In the genomic region with DNA sequence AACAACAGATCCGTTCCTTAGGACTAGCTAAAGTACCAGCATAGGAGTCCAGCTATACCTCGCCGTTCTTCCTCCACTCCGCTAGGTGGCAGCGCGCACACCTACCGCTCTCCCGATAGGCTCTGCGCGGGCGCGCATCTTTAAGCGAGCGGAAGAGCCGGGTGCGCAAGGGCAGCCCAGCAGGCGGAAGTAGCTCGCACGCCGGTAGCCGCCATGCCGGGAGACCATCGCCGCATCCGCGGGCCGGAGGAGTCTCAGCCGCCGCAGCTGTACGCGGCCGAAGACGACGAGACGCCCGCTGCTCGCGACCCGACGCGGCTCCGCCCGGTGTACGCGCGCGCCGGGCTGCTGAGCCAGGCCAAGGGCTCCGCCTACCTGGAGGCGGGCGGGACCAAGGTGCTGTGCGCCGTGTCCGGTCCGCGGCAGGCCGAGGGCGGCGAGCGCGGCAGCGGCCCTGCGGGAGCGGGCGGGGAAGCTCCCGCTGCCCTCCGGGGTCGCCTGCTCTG, we compare ENCODE assay signal across 8 mouse cellular contexts. TPM values are rescaled to one million over a fixed set of nuclear protein-coding genes. Genes with fewer than 3 reads are reported as not detected.
DNase-seq lines count a peak whose midpoint lies in the region; ATAC-seq lines count a peak whose summit lies in the region.

A gene (plus strand): TSS at position 182 of the 506 bp plus-strand sequence.

- peak within 1 kb of the TSS; percentile 100 for H3K4me3 ChIP-seq in hindbrain, embryonic 12.5 days

- no peaks in the 10 kb centered on the region for H3K27me3 ChIP-seq in hindbrain, embryonic 12.5 days

- H3K27ac ChIP-seq in hindbrain, embryonic 12.5 days: peak within 1 kb of the TSS; percentile 78

- under 1% methylated on average over 57 of the region's 68 CpGs for WGBS in hindbrain, embryonic 12.5 days

- peak; percentile 95 for ATAC-seq in hindbrain, embryonic 12.5 days (ENCODE audit: low FRiP score)

- peaks cover 57% of the 10 kb centered on the region for H3K36me3 ChIP-seq in hindbrain, embryonic 12.5 days

- peaks cover 19% of the 10 kb centered on the region for H3K4me1 ChIP-seq in hindbrain, embryonic 12.5 days

- H3K9me3 ChIP-seq in hindbrain, embryonic 12.5 days (replicated peaks): no peaks in the 10 kb centered on the region

- peak within 1 kb of the TSS; percentile 94 for H3K9ac ChIP-seq in hindbrain, embryonic 12.5 days

- H3K4me2 ChIP-seq in hindbrain, embryonic 12.5 days (replicated peaks): peak within 1 kb of the TSS; percentile 99

- DNase-seq in MN1 (ENCODE audit: low spot score): peak; percentile 99
- DNase-seq in cerebellum, adult 9-10 months: peak; percentile 87
- DNase-seq in frontal cortex, adult 2 months (ENCODE audit: extremely low spot score in 1 of 2, low spot score in 1 of 2): peak; percentile 75 to 95
- DNase-seq in layer of hippocampus, postnatal 14 days (ENCODE audit: low spot score in 2 of 2): peak; percentile 87 to 94
- peak; percentile 91 for DNase-seq in lung, postnatal 14 days
- peak; percentile 78 for DNase-seq in retina, adult 2 months (ENCODE audit: low read depth, low spot score)
- peak; percentile 88 to 90 for DNase-seq in thymus, postnatal 36 days

RNA-seq across cellular contexts. Expression of the gene that starts here (rescaled TPM):
- not detected in 2 replicates for polyA plus RNA-seq in frontal cortex, adult 2 months (2012; rRNA removed)
- polyA plus RNA-seq in hindbrain, embryonic 12.5 days (2016; fragmentation: Nextera tagmentation; extraction: Ambion mirVana): 3.2 TPM in 1 of 2 replicates, not detected in the other
- not detected for total RNA-seq in layer of hippocampus, postnatal 14 days (2021)

Comparison
In these comparisons a context has a peak if more than half of its experiments do, and no peak if none do; other contexts are left out.
1. Peak in every context shown above with its lines: DNase-seq, ATAC-seq, H3K4me3 ChIP-seq and H3K27ac ChIP-seq.
2. Peak in DNase-seq in frontal cortex, adult 2 months; RNA of the gene not detected or under 1 TPM.
3. Peak in DNase-seq in layer of hippocampus, postnatal 14 days; RNA of the gene not detected or under 1 TPM.